Mouse (Mus musculus) spleen, adult 2 months (tissue): Measurements from ENCODE around the gene Foxa1. TPM values are rescaled to one million over a fixed set of nuclear protein-coding genes. Genes with fewer than 3 reads are reported as not detected.

Source experiments
- DNase-seq, 2 experiments: peaks; one replicate each; pipeline versions ENCODE4 v3.0.0 to v3.0.0-alpha.2; 2012 to 2021; ENCODE audit warnings: low spot score in 2 of 2, low read depth in 1 of 2
- H3K27ac ChIP-seq: fragments of 200-500 bp; 2 replicates; pipeline ENCODE4 v1.5.1; 2012; ENCODE audit warnings: low read length, inconsistent platforms; ENCODE audit not compliant: insufficient read depth
- H3K27me3 ChIP-seq: fragments of 200-500 bp; 2 replicates; pipeline ENCODE4 v1.6.1; 2012; ENCODE audit warnings: mild to moderate bottlenecking, moderate library complexity, low read length, inconsistent platforms; ENCODE audit not compliant: control insufficient read depth, insufficient read depth
- H3K36me3 ChIP-seq: fragments of 200-500 bp; 2 replicates; pipeline ENCODE4 v1.6.1; 2012; ENCODE audit warnings: mild to moderate bottlenecking, low read length, inconsistent platforms; ENCODE audit not compliant: control insufficient read depth, insufficient read depth
- H3K4me1 ChIP-seq: fragments of 200-500 bp; 2 replicates; pipeline ENCODE4 v1.6.1; 2011; ENCODE audit warnings: inconsistent platforms; ENCODE audit not compliant: control insufficient read depth, insufficient read depth, insufficient read length
- H3K4me3 ChIP-seq: fragments of 200-500 bp; 2 replicates; pipeline ENCODE4 v1.5.1; 2011; ENCODE audit warnings: mild to moderate bottlenecking, inconsistent platforms; ENCODE audit not compliant: insufficient read depth, insufficient read length; ENCODE audit errors: extremely low read depth
- CTCF ChIP-seq: fragments of 200-500 bp; IDR thresholded peaks from 2 replicates; pipeline ENCODE4 v1.5.1; 2011; ENCODE audit warnings: mild to moderate bottlenecking, inconsistent platforms; ENCODE audit not compliant: insufficient read depth, insufficient read length, insufficient replicate concordance; ENCODE audit errors: extremely low read depth
- POLR2A ChIP-seq: fragments of 200-500 bp; IDR thresholded peaks from 2 replicates; pipeline ENCODE4 v1.6.1; 2011; ENCODE audit warnings: low read depth, low read length, inconsistent platforms
- WGBS: fragments of 180-500 bp; shearing (Covaris S2); methylation state at CpG from one replicate; pipeline ENCODE4 v1.1.7; 2018; 5-methylcytosine and 5-hydroxymethylcytosine counted together
- polyA plus RNA-seq: library from polyadenylated mRNA; depleted of rRNA; stranded (reverse); fragments of >200 nt; gene quantifications from 2 replicates; pipeline ENCODE4 v1.2.3, GENCODE M21; 2012

The Foxa1 gene
- polyA plus RNA-seq, 1 experiment, result not detected

DNA sequence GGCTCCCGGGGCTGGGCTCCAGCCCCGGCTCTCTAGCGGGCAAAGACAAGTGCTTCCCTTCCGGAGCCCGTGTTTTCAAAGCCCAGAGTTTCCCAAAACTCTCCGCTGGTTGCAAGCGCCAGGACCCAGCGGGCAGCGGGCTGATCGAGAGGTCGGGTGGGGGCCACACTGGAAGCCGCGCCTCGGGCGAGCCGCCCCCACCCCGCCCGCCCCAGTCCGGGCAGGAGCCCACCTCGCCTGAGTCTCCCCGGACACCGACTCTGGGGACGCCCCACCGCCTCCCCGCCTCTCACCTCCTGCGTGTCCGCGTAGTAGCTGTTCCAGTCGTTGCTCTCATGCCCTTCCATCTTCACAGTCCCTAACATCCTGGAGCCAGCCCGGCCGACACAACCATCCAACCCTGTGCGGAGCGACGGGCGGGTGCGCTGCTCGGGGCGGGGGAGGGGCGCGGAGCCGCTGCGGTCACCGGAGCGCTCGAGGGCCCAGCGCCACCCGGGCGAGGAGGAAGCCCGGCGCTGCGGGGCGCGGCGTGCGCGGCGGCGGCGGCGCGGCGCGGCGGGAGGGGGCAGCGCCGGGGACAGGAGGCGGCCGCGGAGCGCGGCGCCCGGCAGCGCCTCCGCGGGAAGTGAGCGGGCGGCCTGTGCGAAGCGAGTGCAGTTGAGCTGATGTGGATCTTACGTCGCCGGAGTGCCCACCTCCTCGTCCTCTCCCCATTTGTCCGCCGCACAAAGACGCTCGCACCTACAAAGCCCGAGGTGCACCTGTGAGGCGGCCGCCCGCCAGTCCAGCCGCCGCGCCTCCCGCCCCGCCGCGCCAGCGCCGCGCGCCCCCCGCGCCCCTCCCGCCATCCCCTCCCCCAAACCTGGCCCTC is 1.1 kb downstream of the Foxa1 start:
- Histone ChIP-seq H3K4me3 (peak overlapping the region; percentile 25; the same call in 1 of the 2 replicates), H3K27ac (no peak overlapping the region), H3K4me1 (peaks cover 4% of the 10 kb centered on the region), H3K27me3 (peaks cover 61% of the 10 kb centered on the region), H3K36me3 (no peaks in the 10 kb centered on the region)
- 1% methylated on average over 88 of the region's 106 CpGs for WGBS
- TF ChIP-seq POLR2A (no peak), CTCF (no peak)
- DNase-seq, result no peak

DNA sequence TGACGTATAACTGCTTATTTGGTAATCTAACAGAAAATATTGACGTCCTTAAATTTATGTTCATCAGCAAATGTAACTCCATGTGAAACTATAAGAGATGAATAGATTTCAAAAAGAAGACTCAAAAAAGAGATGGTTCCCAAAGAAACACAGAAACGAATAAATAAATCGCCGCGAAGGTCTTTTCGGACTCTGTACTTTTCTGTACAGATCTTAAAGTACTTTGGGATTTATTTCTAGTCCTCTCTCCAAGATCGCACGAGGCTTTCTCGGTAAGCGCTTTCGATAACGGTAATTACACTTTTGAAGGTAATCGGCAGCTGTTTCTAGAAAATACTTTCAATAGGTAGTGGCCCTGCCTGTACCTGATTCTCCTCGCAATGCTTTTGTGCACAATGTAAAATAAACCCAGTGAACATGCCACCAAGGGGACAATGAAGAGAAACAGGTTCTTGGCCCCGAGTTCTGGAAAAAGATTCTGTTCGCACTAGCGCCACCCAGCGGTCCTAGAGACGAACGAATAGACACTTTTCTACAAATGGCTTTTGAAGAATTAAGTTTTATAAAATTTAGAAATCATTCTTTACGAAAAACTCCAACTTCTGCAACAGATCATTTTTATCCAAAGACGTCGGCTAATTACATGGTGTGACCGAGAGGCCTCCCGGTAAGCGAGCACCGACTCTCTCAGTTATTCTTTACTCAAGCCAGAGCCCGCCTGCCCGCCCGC is 1.9 kb downstream of the Foxa1 start:
- no peak overlapping the region; the same call in 1 of the 2 replicates for H3K4me3 ChIP-seq
- 4% methylated on average over 31 of the region's 31 CpGs for WGBS
- DNase-seq, result no peak
- peaks cover 56% of the 10 kb centered on the region for H3K27me3 ChIP-seq
- H3K27ac ChIP-seq, result no peak overlapping the region
- no peaks in the 10 kb centered on the region for H3K36me3 ChIP-seq
- no peak for TF ChIP-seq CTCF
- no peak for TF ChIP-seq POLR2A
- peaks cover 4% of the 10 kb centered on the region for H3K4me1 ChIP-seq

DNA sequence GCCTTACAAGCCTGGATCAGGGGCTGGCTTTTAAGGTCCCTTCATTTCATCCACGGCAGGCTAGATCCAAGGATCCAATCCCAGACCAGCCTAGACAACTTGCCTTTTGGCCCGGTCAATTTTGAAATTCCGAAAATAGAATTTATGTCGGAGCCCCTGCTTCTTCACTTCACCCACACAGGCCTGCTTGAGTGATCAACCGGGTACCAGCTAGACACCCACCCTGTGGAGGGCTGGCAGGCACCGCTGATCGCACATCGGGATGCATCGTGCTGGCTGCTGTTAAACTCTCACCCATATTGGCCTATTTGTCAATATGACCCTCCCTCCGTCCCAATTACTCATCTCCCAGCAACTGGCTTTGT is 3.1 kb downstream of the Foxa1 start:
- 8% methylated on average over 10 of the region's 10 CpGs for WGBS
- no peak for DNase-seq
- TF ChIP-seq CTCF, result no peak
- TF ChIP-seq POLR2A, result no peak
- Histone ChIP-seq H3K27ac (no peak overlapping the region), H3K36me3 (no peaks in the 10 kb centered on the region), H3K27me3 (peaks cover 54% of the 10 kb centered on the region), H3K4me1 (peaks cover 9% of the 10 kb centered on the region), H3K4me3 (no peak overlapping the region)

DNA sequence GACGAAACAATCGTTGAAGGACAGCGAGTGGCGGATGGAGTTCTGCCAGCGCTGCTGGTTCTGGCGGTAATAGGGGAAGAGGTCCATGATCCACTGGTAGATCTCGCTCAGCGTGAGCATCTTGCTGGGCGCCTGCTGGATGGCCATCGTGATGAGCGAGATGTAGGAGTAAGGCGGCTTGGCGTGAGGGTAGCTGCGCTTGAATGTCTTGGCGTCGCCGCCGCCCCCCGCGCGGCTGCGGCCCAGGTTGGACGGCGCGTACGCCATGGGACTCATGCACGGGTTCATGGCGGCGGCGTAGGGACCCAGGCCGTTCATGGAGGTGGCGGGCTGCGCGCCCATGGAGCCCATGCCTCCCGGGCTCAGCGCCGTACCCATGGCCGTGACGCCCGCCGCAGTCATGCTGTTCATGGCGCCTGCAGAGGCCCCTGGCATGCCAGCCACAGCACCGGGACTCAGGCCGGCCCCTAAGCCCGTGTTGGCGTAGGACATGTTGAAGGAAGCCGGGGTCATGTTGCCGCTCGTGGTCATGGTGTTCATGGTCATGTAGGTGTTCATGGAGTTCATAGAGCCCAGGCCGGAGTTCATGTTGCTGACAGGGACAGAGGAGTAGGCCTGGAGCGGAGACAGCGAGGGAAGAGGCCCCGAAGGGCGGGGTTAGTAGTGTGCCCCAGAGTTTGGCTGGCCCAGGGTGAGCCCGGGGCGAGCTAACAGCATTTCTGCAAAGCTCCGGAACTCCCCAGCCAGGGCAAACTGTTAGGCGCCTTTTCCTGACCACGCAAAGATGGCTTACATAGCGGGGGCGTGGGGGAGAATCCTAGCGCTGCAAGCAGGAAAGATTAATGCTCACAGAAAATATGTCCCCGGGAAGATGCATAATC is 3.7 kb downstream of the Foxa1 start:
- TF ChIP-seq CTCF (no peak), POLR2A (no peak)
- Histone ChIP-seq H3K27me3 (peaks cover 53% of the 10 kb centered on the region), H3K36me3 (no peaks in the 10 kb centered on the region), H3K4me3 (no peak overlapping the region), H3K4me1 (peaks cover 10% of the 10 kb centered on the region), H3K27ac (no peak overlapping the region)
- DNase-seq, result no peak
- WGBS, result 12% methylated on average over 60 of the region's 63 CpGs

DNA sequence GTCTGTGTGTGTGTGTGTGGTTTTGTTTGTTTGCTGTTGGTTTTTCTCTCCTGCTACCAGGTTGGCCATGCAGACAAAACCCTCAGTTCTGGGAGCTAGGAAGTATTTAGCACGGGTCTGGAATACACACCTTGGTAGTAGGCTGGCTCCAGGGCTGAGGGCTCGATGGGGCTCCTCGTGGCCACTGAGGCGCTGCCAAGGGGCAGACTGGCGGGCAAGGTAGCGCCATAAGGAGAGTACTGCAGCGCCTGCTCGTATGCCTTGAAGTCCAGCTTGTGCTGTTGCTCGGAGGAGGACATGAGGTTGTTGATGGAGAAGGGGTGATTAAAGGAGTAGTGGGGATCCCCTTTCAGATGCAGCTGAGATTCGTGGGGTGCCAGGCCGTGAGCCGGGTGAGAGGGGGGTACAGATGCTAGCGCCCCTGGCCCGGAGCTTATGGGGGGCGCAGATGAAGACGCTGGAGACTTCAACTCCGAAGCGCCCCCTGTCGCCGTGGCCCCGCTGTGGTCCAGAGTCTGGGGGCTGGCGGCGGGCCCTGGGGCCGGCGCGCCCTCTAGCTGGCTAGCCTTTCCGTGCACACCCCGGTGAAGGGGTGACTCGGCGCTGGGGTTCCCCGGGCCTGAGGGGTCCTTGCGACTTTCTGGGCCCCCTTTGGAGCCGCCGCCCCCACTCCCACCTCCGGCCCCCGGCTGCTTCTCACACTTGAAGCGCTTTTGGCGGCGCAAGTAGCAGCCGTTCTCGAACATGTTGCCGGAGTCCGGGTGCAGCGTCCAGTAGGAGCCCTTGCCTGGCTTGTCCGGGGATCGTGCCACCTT is 4.6 kb downstream of the Foxa1 start:
- H3K36me3 ChIP-seq, result no peaks in the 10 kb centered on the region
- no peak for TF ChIP-seq POLR2A
- TF ChIP-seq CTCF, result no peak
- H3K27ac ChIP-seq, result no peak overlapping the region
- WGBS, result 7% methylated on average over 46 of the region's 46 CpGs
- no peak overlapping the region for H3K4me3 ChIP-seq
- DNase-seq, result no peak
- H3K4me1 ChIP-seq, result peaks cover 10% of the 10 kb centered on the region
- H3K27me3 ChIP-seq, result peaks cover 51% of the 10 kb centered on the region

DNA sequence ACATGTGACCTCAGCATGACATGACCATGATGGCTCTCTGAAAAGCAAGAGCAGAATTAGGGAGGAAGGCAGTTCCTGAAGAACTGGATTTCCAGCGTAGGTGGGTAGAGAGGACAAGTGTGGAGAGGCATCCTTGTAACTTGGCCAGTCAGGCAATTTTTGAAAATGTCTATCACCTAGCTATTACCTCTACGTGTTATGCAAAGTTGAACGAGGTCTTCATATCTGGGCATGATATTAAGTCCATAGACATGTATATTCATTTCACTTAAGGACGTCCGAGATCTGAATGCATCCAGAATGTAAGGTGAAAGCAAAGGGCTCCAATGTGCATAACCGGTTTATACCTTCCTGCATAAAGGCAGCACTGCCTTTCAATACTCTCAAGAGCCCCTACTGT is 5.6 kb downstream of the Foxa1 start:
- Histone ChIP-seq H3K4me3 (no peak overlapping the region), H3K36me3 (no peaks in the 10 kb centered on the region), H3K27ac (no peak overlapping the region), H3K27me3 (peaks cover 49% of the 10 kb centered on the region), H3K4me1 (peaks cover 10% of the 10 kb centered on the region)
- TF ChIP-seq CTCF (no peak), POLR2A (no peak)
- WGBS, result 15% methylated on average over 6 of the region's 6 CpGs
- no peak for DNase-seq
